Mouse (Mus musculus) thymus, postnatal 0 days (tissue): Measurements from ENCODE around the gene Bcl2l11. TPM values are rescaled to one million over a fixed set of nuclear protein-coding genes. Genes with fewer than 3 reads are reported as not detected.
"Not testable (repeated sequence)": the region's sequence is repeated elsewhere in the genome, so short reads cannot be mapped to it uniquely, and the experiment has no call there.

Experiments used
- DNase-seq: peaks from one replicate; pipeline ENCODE4 v3.0.0-alpha.2; 2015; ENCODE audit warnings: low spot score
- polyA plus RNA-seq: library from polyadenylated mRNA; unstranded; fragments of >200 nt; fragmentation: Nextera tagmentation; extraction: Ambion mirVana; gene quantifications from 2 replicates; pipeline ENCODE4 v1.2.1, GENCODE M21; 2015

The Bcl2l11 gene
- polyA plus RNA-seq, 1 experiment from 2014 or later, result 25.6 TPM

DNA sequence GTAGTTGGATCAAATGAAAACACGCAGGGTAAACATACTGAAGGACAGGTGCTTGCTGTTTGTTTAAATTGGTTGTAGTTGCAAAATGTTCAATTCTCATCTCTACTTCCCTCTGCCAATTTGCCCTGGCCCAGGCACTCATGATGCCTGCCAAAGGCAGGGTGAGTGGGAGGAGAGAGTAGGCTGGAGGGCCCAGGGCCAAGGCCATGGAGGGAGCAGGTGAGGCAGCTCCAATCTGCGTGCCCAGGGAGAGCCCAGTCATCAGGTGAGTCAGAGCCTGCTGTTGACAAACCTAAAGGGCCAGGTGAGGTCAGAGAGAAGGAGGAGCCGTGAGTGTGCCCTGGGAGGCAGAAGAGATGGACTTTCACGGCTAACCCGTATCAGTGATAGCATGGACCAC is 46.4 kb downstream of the Bcl2l11 start:
- DNase-seq, result no peak

DNA sequence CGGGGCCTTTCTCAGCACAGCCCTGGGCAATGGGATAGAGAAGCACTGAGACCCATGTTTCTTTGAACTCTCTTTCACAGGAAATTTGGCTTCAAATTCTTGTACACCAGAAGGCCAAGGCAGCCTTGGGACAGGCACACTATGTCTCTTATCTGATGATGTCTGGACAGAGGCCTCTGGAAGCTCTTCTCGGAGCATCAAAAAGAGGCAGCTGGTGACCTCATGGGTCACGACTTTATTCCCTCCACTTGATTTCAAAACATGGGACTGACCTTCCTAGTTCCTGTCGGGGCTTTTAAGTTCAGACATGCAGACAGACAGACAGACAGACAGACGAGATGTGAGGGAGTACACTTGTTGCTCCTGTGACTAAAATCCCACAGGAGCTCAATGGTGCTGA is 48.3 kb downstream of the Bcl2l11 start:
- DNase-seq, result no peak

DNA sequence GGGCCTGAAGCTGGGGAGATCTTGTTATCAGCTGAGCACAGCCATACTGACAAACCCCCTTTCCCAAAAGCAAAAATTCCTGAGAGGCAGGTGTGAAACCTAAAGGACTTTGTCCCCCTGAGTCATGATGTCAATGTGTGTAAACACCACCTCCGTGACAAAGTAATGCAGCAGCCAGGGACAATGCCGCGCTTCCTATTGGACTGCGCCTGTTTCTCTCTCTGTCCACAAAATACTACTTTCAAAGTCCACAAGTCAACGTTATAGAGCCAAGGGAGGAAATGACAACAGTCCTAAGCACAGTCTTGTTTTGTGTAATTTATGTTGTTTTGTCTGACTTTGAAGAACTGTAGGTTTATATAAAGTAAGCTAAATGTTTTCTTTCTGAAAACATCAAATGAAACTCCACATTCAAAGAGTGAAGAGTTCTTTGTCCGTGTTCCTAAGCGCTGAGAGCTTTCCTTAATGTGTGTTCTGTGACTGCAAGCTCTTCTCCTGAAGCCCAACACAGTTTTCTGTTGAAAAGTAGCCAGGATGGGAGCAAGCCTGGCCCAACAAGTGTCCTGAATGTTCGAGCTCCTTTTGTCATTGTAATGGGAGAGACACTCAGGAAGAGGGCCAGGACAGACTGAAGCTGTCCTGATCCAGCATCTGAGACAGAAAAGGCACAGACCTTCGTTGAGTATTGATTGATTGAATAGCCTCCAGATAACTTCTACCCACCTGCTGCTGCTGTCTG is 48.9 kb downstream of the Bcl2l11 start:
- no peak for DNase-seq

DNA sequence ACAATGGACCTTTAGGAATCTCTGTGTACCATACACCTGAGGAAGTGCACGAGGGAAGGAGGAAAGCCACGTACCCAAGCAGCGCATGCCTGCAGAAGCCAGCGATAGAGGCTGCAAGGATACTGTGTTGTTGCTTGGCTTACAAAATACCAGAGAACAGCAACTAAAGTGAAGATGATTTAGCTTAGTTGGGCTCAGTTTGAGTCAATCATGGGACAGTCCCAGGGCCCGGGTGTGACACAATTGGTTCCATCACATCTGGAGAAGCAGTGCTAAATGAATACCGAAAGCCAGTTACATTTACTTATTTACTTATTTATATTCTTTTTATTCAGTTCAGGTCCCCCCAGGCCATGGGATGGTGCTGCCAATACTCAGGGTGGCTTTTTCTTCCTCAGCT is 49.8 kb downstream of the Bcl2l11 start:
- no peak for DNase-seq

DNA sequence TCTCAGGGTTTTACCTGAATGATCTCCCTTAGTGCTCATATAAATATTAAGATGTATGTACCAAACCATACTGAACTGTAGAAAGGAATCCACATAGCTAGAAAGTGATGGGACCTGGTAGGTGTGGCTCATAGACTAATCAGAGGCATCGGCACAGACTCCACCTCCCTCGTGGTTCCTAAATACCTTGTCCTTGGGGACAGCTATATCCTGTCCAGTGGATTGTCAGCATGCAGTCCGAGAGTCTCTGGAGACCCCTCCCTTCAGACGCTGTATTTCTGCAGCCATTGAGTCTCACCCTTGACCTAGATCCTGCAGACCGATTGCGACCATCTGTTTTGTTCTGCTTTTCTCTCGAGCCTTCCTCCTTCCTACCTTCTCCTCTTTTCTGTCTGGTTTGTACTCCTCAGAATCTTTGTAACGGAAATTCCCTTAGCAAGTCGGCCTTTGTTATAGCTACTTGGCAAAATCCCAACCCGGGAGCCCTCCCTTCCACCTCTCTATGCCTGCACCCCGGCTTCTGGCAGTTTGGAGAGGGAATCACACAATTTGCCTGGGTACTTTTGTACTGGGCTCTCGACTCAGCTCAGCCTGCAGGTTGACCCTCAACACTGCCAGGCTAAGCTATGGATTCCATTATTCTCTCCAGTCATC is 50.7 kb downstream of the Bcl2l11 start:
- DNase-seq, result no peak

DNA sequence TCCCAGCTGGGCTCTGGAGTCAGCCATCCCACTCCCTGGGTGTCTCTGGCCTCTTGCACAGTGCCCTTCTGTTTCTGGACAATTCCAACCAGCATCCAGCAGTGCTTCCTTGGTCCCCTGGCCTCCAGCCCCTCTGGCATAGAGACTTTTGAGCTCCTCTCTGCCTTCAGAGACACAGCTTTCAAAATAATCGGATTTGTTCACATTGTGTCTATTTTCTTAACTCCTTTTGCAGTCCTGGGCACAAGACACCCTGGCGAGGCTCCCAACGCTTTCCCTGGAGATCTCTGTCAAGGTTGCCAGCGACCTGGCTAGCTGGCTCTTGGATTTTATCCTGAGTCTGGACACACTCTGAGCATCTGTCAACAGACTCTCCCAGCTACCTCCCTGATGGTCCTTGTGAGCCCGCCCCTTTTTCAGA is 51.4 kb downstream of the Bcl2l11 start:
- no peak for DNase-seq

DNA sequence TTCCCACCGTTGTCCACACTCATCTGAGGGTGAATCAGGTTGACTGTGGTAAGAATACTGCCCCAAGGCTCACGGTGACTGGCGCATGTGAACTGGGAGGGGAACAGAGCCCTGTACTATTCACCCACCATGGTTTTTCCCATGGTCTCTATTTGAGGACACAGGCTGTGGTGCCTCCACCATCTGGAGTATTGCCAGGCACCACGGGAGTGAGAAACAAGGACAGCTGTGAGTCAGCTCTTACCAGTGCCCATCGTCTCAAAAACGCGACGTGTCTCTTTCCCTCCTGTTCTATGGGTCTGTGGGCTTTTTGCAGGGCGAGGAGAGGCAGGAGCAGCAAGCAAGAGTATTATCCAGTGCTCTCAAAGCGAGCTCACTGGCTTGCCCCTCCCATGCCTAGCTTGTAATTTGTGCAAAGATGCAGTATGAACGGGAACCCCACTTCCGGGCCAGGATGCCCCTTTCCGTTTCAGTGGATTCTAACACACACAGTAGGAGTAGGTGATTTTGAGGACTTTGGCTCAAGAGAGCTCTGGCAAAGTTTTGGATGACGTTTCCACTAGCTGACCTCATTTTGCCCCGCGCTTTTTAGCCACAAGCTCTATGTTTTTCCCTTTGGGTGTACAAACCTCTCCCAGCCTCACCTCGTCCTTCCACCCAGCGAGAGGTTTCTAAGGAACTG is 53.4 kb downstream of the Bcl2l11 start:
- DNase-seq, result no peak

DNA sequence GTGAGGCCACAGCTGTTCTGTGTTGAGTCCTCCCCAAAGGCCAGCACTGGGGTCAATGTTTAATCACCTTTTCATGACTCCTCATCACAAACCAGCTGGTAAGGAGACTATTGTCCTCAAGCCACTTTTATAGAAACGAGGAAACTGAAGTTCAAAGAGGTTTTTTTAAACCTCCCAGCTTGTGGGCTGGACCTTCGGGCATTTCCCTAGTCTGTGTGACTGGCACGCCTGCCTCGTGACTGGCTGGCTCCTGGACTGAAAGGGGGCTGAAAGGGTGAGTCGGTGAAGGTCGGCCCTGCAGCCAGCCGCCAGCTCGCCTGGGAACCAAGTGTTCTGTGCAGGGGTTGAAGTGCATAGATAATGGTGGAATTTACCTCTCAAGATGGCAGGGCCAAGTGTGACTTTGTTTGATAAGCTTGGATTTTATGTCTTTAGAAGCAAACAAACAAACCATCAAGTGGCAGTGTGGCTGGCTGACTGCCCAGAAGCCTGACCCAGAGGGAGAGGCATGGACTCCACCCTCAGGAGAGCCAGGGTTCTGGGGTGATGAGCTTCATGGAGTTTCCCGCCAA is 54.1 kb downstream of the Bcl2l11 start:
- DNase-seq, result no peak

DNA sequence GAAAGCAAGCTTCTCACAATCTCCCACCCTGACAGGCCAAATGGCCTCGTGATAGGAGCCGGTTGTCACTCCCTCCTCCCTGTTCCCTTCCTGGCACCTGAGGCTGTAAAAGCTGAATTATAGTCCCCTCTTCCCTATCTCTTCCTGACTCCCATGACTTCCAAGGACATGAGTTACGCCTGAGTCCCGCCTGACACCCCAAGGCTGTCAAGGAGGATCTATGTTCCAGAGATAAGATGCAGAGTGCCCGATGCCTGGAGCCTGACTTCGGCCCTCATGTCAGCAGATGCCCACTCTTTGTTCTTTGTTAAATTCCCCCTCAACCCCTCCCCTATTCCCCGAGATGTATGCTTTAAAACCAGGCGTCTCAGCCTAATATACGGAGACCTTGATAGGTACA is 56.3 kb downstream of the Bcl2l11 start:
- DNase-seq, result not testable (repeated sequence)

DNA sequence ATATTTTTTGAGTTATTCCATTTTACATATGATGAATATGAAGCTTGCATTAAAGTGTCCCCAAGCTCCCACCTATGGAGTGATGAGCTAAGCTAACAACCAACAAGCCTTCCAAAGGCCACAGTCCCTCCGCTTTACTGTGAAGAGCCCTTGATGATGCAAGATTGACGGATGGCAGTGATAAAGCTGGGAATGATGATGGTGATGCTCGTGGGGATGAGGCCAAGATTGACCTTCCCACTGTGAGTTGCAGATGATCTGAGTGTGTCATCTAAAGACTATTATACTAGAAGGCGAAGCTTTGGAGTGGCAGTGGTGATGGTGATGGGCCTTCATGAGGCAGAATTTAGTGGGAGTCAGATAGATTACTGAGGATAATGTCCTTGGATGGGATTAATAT is 56.9 kb downstream of the Bcl2l11 start:
- DNase-seq, result no peak

DNA sequence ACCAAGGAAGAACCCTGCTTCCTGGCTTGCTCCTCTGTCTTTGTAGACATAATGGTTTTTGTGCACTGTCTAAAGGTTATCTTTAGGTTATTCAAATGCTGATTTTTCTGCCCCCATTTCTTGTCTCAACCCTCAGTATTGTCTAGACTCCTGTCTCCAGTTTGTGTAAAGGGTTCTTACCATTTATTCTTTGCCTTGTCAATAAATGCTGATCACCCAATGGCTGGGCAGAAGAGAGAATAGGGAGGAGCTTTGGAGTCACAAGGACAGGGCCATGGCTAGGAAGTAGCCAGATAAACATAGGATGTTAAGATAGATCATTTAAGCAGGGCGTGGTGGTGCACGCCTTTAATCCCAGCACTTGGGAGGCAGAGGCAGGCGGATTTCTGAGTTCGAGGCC is 57.9 kb downstream of the Bcl2l11 start:
- DNase-seq, result no peak

DNA sequence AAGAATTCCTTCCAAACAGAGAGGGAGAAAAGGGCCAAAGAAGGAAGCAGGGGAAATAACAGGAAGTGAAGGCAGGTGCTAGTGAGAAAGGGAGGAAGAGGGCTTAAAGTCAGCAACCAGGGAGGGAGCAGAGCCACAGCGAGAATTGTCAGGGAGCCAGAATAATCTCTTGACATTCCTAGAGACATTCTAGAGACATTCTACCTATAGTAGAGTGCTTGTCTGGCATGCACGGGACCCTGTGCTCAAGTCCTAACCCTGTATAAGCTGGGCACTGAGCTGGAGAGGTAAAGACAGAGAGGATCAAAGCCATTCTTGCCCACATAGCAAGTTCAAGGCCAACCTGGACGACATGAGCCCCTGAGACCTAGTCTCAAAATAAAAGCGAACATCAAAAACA is 60.1 kb downstream of the Bcl2l11 start:
- no peak for DNase-seq

DNA sequence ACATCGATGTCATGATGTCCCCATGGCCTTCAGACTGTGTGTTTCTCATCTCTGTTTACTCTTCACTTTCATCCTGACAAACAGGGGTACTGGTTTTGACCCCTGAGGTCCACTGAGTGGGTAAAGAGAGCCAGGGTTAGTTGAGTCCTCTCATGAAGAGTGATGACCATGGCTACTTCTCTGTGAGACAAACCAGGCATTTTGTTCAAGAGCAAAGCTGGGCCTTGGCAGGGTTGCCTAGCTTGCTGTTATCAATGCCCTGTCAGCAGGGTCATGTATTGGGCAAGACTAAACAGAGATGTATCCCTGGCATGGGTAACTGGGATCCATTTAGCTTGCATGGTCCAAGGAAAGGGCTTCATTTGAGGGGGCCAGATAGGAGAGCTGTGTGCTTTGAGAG is 61.4 kb downstream of the Bcl2l11 start:
- no peak for DNase-seq

DNA sequence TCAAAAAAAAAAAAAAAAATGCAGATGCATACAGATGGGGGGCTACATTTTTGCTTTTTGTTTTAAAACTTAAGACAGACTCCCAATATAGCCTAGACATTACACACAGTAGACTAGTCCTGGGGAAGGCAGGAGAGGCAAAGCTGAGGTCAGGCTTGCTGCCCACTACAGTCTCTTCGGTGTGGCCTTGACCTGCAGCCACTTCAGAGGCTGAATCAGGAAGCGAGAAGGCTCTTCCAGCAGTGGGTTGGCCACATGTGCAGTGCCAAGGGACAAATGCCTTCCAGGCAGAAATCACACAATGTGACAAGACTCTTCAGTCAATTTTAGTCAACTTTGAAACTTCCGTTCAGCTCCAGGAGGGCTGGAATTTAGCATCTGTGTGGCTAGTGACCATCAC is 62.6 kb downstream of the Bcl2l11 start:
- no peak for DNase-seq

DNA sequence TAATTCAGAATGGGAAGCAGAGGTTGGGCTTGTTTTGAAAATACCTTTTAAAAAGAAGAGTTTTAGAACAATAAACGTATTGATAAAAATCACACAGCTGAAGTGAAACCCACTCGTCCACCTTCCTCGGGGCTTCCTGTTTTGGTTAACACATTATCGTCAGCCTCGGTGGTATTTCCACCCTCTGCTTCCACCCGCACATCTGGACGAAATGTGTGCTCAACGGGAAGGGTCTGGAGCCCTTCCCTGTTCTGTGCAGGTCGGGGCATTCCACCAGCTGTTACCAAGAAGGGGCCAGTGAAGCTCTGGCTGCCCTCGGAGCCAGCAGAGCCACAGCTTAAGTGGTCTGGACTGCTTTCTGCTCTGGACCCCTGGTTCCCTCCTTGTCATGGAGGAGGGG is 63.9 kb downstream of the Bcl2l11 start:
- DNase-seq, result peak; percentile 23

DNA sequence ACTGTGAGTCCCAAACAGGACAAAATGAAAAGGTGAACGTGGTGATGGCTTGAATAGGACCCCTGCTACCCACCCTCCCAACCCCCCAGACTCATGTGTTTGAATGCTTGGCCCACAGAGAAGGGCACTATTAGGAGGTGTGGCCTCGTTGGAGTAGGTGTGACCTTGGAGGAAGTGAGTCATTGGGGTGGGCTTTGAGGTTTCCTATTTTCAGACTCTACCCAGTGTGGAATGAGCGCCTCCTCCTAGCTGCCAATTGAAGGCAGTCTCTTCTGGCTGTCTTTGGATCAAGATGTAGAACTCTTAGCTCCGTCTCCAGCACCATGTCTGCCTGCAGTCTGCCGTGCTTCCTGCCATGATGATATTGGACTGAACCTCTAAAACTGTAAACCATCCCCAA is 64.4 kb downstream of the Bcl2l11 start:
- DNase-seq, result peak; percentile 51

DNA sequence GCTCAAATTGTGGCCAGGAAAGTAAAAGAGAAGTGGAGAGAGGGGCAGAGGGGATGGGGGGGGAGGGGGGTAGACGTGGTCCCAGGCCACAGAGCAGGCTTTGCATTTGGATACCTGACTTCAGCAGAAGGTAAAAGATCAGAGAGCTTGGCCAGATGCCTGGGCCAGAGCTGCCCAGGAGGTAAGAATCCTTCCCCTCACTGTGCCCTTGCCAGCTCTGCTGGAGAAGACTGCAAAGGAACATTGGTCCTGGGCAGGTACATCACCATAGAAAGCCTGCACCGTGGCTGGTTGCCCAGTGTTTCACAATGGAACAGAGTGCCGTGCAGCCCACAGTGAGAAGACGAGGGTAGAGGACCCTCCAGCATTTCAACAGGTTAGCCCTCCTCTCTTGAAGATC is 67.6 kb downstream of the Bcl2l11 start:
- no peak for DNase-seq

DNA sequence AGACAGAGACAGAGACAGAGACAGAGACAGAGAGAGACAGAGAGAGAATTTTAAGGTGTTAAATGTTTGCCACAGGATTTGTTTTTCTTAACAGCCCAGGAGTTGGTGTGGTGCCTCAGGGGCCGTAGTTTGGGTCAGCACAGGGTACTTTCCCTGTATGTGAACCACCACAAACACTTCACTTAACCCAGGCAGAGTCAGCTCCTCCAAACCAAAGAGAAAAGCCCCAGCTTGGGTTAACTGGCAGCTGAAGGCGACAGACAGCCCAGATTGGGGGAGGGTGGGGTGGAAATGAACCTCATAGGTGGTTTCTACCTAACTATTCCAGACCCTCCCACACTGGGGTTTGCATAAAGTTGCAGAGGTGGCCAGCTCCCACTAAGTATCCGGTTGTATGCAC is 71.5 kb downstream of the Bcl2l11 start:
- DNase-seq, result no peak

DNA sequence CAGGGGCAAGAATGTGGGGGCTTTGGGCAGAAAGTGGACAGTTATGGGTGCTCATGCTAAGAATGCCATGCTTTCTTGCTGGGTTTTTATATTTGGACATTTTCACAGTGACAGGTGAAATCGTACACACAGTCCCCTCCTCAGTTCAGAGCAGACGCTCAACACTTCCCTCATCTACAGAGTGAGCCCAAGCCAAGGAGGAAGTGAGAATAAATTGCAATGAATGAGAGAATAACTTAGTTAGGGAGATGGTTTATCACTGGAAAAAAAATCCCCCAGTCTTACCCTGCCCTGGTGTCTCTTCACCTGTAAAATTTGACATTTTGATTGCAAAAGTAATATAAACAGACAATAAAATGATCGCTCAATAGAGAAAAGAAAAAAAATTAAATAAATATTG is 77.3 kb downstream of the Bcl2l11 start:
- no peak for DNase-seq

DNA sequence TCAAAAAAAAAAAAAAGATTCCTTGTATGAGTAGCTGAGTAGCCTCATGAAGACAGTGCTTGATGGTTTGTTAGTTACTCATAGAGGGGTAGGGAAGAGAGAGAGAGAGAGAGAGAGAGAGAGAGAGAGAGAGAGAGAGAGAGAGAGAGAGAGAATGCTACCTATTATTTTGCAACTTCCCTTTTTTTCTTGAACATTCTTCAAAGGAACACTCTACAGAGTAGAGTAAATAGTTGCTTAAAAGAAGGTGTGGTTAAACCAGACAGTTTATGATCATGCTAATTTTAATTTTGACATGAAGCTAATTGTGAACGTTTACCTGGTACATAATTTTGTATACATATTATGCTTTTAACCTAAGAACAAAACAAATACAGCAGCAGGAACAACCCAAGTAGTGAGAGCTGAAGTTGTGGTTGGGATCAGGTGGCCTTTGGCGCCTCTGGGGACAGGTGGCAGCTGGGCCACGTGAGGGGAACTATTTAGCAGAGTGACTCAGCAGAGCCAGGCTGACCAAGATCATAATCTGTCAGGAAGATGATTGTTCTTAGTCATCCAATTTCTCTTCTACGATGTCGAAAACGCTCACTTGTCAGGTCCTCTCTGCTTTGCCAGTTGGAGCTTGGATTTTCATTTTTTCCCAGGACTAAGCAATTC is 78.0 kb downstream of the Bcl2l11 start:
- peak; percentile 75 for DNase-seq

DNA sequence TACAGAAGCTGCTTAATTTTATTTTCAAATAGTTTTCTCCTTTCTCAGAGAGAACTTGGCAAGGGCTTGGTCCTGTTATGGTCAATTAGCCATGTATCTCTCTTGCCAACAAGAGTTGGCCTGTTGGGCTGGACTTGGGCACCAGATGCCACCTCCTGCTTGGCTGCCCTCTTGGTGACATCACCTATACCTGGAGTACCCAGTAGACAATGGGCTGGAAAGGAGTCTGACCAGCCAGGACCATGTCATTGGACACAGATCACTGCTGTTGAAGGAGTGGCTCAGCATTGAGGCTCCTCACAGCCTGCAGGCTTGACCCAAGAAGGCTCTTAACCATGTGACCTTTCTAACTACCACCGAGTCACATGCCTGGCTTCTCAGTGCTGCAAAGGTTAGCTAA is 82.7 kb downstream of the Bcl2l11 start:
- DNase-seq, result no peak

DNA sequence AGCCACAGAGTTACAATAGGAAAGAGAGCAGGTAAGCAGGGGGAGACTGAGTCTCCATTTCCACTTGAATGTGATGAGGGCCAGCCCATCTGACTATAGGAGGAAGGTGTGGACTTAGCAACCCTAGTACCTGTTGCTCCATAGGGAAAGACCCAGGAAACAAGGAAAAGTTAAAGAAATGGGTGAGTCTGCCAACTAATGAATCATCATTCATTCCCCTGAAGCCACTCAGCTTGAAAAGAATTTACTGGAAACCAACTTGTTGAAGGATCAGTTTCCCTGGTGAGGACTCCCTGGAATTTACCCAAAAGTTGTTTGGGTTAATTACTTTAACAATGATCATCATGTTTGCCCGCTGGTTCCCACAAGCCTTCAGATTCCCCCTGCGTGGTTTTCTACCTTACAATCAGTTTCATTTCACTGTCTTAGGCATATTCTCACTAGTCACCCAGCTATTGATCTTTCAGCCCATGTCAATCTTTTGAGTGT is 84.0 kb downstream of the Bcl2l11 start:
- DNase-seq, result no peak
